Mouse (Mus musculus) gastrocnemius, postnatal 36 days (tissue): ENCODE results near the gene Foxp1. TPM values are rescaled to one million over a fixed set of nuclear protein-coding genes. Genes with fewer than 3 reads are reported as not detected.

ENCODE experiments used
- DNase-seq, 2 experiments: peaks; one replicate each; pipeline ENCODE4 v3.0.0; 2022
- intact Hi-C: fragments of 180-260 bp; cut with DNase I; formaldehyde crosslinking; loops from one replicate; pipeline ENCODE4 v1.15.1; 2025
- total RNA-seq, 2 experiments: library from RNA; stranded (reverse); gene quantifications; 2 replicates each; pipeline ENCODE4 v1.2.3; 2021

The Foxp1 gene
- total RNA-seq, 2 experiments from 2014 or later = 15.9 to 18.4 TPM

DNA sequence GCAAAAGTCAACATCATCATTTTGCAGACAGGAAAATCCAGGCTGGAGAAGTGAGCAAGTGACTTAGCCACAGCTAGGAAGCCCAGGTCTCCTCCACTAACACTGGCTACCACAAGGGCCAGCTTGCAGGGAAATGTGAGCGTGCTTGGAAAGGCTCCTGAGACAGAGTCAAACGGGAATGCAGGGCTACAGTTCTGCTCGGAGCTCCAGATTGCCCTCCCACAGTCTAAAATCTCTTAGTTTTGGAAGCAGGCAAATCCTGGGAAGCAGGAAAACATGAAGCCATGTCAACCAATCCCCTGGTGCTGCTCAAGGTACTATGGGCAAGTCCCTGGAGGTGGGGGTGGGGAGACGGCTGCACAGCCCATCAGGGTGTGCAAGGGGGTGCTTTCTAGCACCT is 75.1 kb downstream of the Foxp1 start:
- DNase-seq = no peak
- intact Hi-C loops = no loop called here

DNA sequence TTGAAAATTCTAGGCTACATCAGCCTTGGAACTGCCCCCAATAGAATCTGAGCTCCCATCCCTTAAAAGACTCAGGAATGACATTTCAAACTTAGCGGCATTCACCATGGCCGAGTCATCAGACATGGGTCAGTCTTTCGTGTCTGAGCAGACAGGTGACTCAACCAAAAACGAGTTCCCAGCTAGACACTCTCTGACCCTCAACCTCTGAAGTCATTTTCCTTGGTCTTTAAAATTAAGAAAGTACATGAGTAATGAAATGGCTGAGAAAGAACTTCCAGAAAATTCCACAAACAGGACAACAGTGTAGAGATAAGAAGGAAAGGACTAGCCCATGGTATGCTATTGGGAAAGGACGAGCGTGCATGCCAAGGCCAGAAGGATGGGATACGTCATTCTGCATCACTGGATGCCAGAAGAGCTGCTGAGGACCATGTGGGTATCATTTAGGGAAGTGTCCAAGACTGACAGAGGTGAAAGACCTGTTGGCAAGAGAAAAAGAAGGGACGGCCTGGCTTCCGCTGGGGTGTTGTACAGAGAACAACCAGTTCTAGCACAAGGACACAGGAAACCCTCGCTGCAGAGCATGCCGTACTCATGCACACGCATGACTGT is 75.6 kb downstream of the Foxp1 start:
- intact Hi-C loops = no loop called here
- DNase-seq = no peak

DNA sequence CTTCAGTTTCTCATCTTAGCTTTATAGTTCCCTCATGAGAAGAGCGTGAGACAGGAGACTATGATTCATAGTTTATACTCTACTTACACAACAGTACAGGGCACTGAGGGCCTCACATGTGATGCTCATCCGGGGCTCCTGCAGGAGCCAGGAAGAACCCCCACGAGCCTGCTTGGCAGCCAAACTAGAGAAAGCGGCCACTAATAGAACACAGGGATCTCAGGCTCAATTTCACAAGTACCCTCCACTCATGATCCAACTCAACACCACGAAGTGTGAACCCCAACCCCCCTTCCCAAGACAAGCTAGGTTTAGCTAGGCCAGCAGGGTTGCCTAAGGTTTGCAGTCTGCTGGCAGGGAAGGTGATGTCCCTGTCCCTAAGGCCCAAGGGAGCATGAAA is 79.1 kb downstream of the Foxp1 start:
- intact Hi-C loops = no loop called here
- peak; percentile 25 to 38 for DNase-seq

DNA sequence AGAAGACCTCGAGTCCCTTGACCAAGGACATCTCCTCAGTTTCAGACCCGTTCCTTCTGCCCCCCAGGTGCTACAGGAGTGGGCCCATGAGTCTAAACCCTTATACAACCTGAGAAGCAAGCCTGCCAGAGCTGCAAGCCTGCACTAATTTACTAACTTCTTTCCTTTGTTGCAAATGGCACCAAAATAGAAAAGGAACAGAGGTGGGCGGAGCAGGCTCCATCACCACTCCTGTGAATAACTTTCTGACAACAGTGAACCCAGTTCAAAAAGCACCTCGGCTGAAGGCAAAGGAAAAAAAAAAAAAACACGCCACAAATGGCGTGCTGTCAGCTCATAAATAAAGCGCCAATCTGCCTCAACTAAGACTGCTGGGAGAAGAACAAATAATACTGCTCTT is 81.4 kb downstream of the Foxp1 start:
- intact Hi-C loops = no loop called here

DNA sequence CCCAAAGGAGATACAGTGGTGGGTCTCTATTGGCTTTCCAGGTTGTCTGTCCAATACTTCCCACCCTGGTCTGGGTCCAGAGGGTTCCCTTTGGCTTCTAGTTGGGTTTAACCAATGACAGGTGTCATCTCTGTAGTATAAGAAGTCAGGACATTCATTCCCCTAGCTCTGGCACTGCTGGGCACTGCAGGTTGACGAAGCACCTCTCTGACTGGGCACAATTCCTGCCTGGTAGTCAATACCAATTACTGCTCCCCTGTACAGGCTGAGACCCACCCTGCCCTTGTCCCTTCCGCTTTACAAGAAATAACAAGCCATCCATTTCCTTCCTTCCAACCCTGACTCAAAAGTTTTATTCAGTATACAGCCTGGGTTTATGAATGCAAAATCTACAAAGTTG is 81.9 kb downstream of the Foxp1 start:
- no peak for DNase-seq
- intact Hi-C loops = no loop called here

More for the DNA sequence above, 81.4 kb downstream of the Foxp1 start:
- DNase-seq = no peak

DNA sequence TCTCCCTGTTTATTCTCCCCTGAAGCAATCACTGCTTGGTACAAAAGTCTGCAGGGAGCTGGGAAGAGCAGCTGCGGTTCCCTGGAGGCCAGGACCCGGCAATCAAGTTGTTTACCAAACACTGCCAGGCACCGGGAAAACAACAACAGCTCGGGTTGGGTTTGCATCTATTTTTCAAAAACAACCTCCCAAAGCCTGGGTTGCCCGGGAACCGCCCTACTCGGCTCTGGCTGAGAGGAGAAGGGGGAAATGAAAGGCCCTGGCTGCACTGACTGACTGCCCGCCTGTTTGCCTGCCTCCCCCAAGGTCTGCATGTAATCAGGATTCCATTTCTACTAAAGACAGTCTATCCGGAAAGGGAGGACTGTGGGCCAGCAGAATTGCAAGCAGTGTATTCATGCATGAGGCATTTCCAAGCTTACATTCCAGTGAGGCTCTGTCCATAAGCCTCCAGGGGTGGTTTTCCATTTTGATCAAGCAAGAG is 82.6 kb downstream of the Foxp1 start:
- DNase-seq = peak in 1 of 2 experiments; percentile 41
- intact Hi-C loops = no loop called here

DNA sequence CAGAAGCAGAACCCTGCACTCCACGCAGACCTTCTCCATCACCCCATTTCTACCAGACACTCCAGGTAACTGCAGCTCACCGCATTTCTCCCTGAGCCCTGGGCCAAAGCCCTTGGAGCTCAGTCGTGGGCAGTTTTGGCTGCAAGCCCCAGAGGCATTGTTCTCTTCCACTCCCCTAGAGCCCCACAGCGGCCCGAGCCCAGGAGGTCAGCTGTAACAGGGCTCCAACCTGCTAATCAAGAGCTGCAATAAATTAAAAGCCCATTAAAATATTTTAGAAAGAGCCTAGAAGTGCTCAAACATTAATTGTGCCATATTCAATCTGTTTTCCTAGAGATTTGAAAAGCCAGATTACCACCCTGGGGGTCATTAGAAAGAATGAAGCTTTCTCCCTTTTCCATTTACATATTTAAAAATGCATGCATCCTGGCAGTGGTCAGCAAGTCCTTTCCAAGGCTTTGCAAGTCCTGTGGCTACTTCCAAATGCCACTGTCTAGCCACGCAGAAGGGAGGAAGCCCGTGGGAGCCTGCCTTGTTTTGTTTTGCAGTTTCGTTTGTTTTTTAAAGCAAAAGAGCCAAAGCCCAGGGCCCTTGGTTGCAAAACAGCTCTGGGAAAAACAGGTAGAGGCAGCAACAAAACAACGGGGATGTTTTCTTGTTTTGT is 83.2 kb downstream of the Foxp1 start:
- DNase-seq = no peak
- intact Hi-C loops = no loop called here

DNA sequence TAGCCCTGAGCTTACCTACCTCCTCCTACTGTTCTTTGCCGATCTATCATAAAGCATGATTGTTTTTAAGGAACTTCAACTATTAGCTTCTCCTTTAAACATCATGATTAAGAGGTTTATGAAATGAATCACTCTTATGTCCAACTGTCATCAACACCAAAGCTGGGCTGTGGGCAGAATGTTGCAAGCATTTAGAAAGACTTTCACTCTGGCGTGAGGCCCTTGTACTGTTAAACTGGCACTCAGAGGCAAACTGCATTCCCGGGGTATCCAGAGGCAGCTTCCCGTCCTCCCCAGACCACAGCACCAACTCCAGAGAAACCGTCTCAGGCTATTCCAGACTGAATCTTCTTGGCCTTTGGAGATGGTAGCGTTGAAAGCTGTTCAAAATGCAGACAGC is 86.2 kb downstream of the Foxp1 start:
- DNase-seq = no peak
- intact Hi-C loops = no loop called here

DNA sequence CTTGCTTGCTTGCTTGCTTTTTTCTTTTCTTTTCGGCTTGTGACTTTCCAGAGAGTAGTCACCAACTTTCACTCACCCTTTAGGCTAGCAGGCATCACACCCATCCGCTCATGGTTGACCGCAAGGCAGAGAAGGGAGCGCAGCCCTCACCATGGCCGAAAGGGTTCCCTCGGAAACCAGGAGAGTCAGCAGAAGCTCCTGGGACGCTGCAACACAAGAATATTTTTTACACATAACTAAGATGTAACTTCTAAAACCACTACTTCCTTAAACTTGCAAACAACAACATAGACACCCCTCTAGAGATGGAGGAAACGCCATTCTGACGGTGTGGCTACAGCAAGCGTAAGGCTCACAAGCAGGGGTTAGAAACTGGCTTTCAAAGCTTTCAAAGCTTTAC is 87.4 kb downstream of the Foxp1 start:
- intact Hi-C loops = no loop called here
- DNase-seq = no peak

DNA sequence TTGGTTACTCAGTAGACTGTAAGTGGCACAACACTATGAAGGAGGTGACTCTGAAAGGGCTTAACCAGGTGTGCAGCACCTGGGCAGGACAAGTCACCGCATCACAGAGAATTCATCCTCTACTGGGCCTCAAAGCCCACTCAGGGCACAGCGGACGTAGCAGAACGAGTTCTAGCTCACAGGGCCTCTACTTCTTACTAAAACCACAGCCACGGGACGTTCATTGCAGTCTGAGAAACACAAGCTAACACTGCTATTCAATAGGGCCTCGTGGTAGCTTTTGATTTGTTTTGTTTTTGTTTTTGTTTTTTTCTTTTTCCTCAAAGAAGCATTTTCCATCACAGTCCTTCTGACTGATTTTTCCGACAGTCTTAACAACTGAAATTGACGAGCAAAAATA is 89.5 kb downstream of the Foxp1 start:
- intact Hi-C loops = no loop called here
- DNase-seq = no peak

DNA sequence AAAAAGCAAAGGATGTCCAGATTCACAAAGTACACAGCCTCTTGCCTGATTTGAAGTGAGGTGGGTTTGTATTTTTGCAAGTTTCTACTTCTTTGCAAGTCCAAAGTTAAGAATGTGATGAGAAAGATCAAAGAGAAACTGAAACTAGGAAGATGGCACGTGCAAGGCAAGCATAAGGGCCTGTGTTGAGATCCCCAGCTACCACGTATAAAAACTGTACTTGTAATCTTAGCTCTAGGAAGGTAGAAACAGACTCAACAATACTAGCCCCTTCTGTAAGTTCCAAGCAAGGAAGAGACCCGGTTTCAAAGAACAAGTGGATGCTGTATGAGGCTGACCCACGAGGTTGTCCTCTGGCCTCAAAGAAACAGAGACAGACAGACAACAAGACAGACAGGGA is 90.6 kb downstream of the Foxp1 start:
- no peak for DNase-seq
- intact Hi-C loops = no loop called here

DNA sequence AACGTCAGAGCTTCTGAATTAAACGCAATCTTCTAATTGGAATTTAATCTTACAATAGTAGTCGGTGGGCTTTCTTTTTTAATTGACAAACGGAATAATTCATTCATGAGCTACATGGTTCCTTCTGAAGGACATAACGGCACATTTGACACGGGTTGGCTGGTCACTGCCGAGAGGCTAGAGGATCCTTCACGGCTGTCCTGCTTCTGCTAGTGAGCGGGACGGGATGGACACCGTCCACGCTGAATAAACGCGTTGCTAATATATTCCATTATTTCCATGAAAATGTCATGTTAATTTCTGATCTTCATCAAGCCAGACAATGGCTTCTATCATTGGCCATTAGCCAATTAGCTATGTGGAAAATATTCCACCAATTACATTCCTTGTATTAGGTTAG is 92.0 kb downstream of the Foxp1 start:
- intact Hi-C loops = no loop called here
- DNase-seq = no peak

DNA sequence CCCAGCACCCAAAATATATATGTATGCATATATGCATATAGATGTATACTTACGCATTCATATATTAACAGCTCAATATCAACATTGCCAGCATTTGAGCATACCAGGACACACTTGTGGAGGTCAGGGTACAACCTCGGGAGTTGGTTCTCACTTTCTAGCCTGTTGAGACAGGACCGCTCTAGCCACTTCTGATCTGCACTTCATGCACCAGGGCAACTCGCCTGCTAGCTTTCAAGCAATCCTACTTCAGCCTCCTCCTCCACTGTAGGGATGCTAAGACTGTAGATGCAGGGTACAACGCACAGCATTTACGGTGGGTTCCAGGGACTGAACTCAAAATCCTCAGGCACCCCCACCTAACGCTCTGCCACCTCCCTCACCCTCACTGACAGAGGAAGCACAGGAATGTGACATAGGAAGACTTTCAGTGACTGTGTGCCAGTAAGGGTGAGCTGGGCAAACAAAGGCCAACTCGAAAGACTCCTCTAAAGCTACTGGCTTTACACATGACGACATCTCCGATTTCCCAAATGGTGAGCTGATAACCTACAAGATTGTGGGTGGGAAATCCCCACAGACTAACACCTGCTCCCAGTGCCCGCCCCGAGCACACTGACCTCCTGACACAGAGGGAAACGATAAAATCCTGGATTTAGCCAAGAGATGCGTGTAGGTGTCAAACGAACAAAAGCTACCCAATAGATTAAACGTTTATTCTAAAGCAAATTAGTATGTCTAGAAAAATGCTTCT is 93.0 kb downstream of the Foxp1 start:
- intact Hi-C loops = no loop called here
- no peak for DNase-seq

DNA sequence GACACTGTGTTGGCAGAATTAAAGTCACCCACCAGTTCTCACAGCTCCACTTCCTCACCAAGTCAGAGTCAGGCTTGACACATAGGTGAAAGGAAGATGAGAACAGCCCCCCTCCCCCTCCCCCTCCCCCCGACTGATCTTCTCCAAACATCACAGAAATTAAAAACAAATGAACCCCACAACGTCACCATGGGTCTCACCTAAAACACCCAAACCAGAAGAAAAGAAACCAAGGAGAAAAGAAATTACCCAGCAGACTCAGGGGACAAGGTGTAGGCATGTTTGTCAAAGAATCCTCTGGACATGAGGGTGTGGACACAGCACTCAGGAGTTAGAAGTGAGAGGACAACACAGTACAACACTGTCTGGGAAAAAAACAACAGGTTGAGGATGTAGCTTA is 93.6 kb downstream of the Foxp1 start:
- intact Hi-C loops = no loop called here
- DNase-seq = no peak

DNA sequence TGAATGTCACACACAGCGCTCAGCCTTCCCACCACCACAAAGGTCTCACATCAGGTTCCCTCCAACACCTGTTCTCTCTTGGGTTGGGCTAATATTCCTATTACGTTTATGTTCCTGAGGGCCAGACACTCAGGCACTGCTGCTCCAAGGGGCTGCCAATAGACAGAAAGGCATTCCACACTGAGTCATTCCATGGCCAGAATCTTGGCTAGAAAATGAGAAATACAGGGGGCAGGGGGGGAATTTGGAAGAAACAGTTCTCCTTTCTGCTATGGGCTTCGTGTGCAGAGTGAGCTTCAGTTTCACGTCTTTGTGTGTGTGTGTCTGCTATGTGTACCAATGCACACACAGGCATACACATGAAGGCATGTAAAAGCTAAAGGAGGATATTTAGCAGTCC is 95.2 kb downstream of the Foxp1 start:
- no peak for DNase-seq
- intact Hi-C loops = no loop called here

DNA sequence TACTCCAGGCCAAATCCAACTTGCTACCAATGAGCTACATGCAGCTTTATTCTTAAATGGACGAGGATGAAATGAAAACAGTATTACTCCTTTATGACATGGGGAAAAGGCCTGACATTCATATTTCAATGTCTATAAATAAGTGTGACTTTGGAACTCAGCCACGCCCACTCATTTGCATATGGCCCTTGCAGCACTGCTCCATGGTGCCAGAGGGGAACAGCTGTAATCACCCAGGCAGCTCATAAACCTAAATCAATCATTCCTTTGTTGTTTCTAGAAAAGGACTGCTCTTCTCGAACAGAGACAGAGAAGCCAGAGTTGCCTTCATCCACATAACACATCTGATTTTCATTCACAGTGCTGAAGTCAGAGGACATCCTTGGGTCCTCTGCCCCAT is 97.5 kb downstream of the Foxp1 start:
- DNase-seq = no peak
- intact Hi-C loops = no loop called here

DNA sequence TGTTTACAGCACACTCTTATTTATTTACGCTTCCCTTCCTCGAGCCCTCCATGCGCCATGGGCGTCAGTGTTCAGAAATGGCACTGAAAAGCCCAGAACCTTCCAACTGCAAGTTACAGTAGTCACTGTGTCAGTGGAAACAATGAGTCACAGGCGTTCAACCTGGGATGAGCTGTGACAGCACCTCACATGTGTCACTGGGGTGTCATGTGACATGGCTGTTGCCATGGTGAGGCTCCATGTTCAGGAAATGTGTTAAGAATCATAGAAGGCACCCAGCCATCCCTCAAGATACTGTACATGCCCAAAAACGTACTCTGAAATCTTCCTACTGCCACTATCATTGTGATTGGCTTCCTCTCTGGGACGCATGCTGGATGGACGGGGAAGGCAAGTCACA is 101.9 kb downstream of the Foxp1 start:
- intact Hi-C loops = no loop called here
- no peak for DNase-seq

DNA sequence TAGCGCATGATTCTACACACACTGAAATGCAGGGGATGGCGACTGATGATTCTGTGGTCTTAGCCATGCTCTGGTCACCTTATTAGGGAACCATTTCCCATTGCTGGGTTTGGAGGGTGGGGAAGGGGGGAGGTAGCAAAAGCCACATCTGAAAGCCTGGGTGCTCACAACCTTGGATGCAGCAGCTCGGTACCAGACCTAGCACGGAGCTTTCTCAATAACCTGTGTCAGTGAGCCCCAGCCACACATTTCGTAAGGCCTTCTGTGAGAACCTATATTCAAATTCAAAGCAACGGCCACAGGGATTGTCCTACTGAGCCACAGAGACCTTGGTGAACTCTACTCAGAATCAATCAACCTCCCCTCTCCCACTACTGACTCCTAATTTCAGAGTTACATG is 109.9 kb downstream of the Foxp1 start:
- no peak for DNase-seq
- intact Hi-C loops = no loop called here

DNA sequence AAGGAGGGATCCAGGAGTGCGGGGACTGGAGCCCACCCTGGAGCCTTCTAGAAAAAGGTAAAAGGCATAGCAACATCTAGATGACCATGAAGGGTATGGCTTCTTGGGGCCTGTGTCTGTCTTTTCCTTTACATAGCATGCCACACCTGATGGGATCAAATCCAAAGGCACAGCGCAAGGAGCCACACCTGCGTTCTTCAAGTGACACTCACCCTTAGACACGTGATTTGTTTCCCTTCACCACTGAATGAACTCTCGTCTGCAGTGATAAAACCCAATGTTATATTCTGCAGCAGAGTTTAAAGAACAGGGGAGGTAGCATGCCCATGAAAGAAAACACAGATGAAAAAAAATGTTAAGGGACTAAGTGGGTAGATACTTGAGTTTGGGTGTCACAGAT is 112.9 kb downstream of the Foxp1 start:
- intact Hi-C loops = no loop called here
- no peak for DNase-seq

DNA sequence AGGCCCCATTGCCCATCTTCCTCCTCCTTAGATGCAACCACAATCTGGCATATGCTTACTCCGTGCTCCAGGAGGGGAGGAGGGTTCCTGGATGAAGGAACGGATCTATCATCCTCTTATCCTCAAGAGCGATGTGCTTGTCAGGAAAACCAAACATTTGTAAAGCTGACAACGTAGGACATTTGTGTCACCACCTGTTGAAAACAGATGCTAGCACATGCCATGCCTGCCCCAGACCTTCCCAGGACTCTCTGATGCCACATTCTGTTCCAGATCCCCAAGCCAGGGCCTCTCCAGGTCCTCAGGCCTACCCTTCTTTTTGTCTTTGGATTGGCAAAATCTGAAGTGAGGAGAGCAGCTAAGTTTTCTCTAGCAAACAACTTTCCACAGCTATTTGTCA is 113.6 kb downstream of the Foxp1 start:
- DNase-seq = no peak
- intact Hi-C loops = no loop called here

DNA sequence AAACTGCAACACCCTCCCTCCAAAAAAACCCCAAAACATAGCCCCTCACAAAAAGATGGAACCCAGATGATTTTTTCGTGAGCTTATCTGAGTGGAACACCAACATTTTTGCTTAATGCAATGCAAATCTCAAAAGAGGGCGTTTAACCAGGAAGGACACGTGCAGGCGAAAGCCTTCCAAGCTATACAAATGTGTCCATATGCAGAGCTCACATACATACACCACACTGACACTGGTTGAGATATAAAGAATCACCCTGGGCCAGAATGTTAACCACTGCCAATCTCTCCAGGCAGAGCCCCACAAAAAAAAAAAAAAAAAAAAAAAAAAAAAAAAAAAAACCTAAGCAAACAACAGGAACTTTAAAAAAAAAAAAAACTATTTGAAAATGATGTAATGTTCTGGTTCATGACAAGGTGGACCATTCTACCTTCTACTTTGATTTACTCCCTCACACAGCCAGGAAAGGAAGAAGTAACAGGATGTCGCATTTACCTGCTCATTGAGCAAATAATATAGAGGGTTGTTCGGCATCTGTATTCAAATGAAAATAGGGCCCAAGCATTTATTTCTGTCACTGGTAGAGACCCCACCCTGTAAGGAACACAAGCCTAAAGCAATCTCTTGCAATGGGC is 118.6 kb downstream of the Foxp1 start:
- intact Hi-C loops = no loop called here
- DNase-seq = no peak
